Mouse (Mus musculus) C2C12 (cell line): ENCODE results near the gene Ccdc33. TPM values are rescaled to one million over a fixed set of nuclear protein-coding genes. Genes with fewer than 3 reads are reported as not detected.

Source experiments
- H3K27me3 ChIP-seq: one replicate; pipeline ENCODE4 v1.6.1; 2011; ENCODE audit not compliant: control insufficient read depth, insufficient read depth, insufficient read length
- H3K36me3 ChIP-seq: one replicate; pipeline ENCODE4 v1.6.1; 2011; ENCODE audit not compliant: control insufficient read depth, insufficient read depth
- H3K4me3 ChIP-seq: one replicate; pipeline ENCODE4 v1.5.1; 2011; ENCODE audit warnings: mild to moderate bottlenecking, control low read depth; ENCODE audit not compliant: poor library complexity, insufficient read depth, severe bottlenecking
- H3K79me2 ChIP-seq: one replicate; pipeline ENCODE4 v1.6.1; 2011; ENCODE audit not compliant: control insufficient read depth, insufficient read depth
- H3K79me3 ChIP-seq: one replicate; pipeline ENCODE4 v1.6.1; 2011; ENCODE audit warnings: low read depth, control low read depth
- H3ac ChIP-seq: one replicate; pipeline ENCODE3; 2011; ENCODE audit warnings: low read depth; ENCODE audit not compliant: control insufficient read depth, insufficient read length
- CEBPB ChIP-seq: IDR thresholded peaks from one replicate; pipeline ENCODE4 v1.6.1; 2011; ENCODE audit warnings: low read depth, mild to moderate bottlenecking, control low read depth, moderate library complexity
- CTCF ChIP-seq: IDR thresholded peaks from one replicate; pipeline ENCODE4 v1.5.1; 2011; ENCODE audit not compliant: control insufficient read depth, insufficient read depth, insufficient read length
- FOSL1 ChIP-seq: IDR thresholded peaks from one replicate; pipeline ENCODE4 v1.8.0; 2011; ENCODE audit warnings: mild to moderate bottlenecking, low read length; ENCODE audit not compliant: poor library complexity, insufficient read depth, severe bottlenecking
- MAX ChIP-seq: IDR thresholded peaks from one replicate; pipeline ENCODE4 v1.6.1; 2011; ENCODE audit warnings: mild to moderate bottlenecking, control low read depth
- MYOD1 ChIP-seq: IDR thresholded peaks from one replicate; pipeline ENCODE4 v1.6.1; 2011; ENCODE audit warnings: low read depth; ENCODE audit not compliant: control insufficient read depth, insufficient read length
- MYOG ChIP-seq: IDR thresholded peaks from one replicate; pipeline ENCODE4 v1.6.1; 2011; ENCODE audit not compliant: control insufficient read depth, insufficient read length; ENCODE audit errors: extremely low read depth
- USF1 ChIP-seq: IDR thresholded peaks from one replicate; pipeline ENCODE4 v1.6.1; 2011; ENCODE audit warnings: low read depth, mild to moderate bottlenecking, control low read depth, moderate library complexity
- long read RNA-seq, 2 experiments: library from polyadenylated mRNA; unstranded; transcript quantifications; one replicate each; pipeline ENCODE4 v2.0.0; 2019 to 2020
- polyA plus RNA-seq: library from polyadenylated mRNA; unstranded; fragments of >200 nt; fragmentation: generic; extraction: Trizol; gene quantifications from one replicate; pipeline ENCODE4 v1.2.1, GENCODE M21; 2012; ENCODE audit warnings: missing spikeins

Ccdc33 gene
- polyA plus RNA-seq: not detected
- long read RNA-seq, experiment 1: 0 reads
- long read RNA-seq, experiment 2: 0 reads

- H3K27me3 ChIP-seq: peaks cover 7% of the 10 kb centered on the region
- H3K4me3 ChIP-seq: no peak within 1 kb of the TSS
- H3ac ChIP-seq: no peak within 1 kb of the TSS
- H3K36me3 ChIP-seq: no peaks in the 10 kb centered on the region
- H3K79me3 ChIP-seq: no peaks in the 10 kb centered on the region
- TF ChIP-seq CTCF (no peak), MYOD1 (no peak), CEBPB (no peak), MAX (no peak)
- no peaks in the 10 kb centered on the region for H3K79me2 ChIP-seq
Observed at GRCm38 (mm10) chr9:58118671-58119070, at the start of gene Ccdc33. Gene Ccdc33 (minus strand): TSS chr9:58118823.

GRCm38 (mm10) chr9:58165779-58166178, 47.2 kb upstream of the Ccdc33 start:
- H3ac ChIP-seq: no peak overlapping the region

GRCm38 (mm10) chr9:58163146-58163545, 44.5 kb upstream of the Ccdc33 start:
- Histone ChIP-seq H3ac (no peak overlapping the region), H3K4me3 (no peak overlapping the region), H3K36me3 (no peaks in the 10 kb centered on the region), H3K27me3 (no peaks in the 10 kb centered on the region), H3K79me3 (no peaks in the 10 kb centered on the region), H3K79me2 (no peaks in the 10 kb centered on the region)
- TF ChIP-seq MAX: no peak
- no peak for TF ChIP-seq FOSL1
- no peak for TF ChIP-seq MYOD1
- no peak for TF ChIP-seq CTCF
- TF ChIP-seq CEBPB: no peak
- no peak for TF ChIP-seq USF1
- TF ChIP-seq MYOG: no peak

More at GRCm38 (mm10) chr9:58165779-58166178, 47.2 kb upstream of the Ccdc33 start:
- no peaks in the 10 kb centered on the region for H3K27me3 ChIP-seq
- no peaks in the 10 kb centered on the region for H3K79me2 ChIP-seq
- no peaks in the 10 kb centered on the region for H3K79me3 ChIP-seq
- no peaks in the 10 kb centered on the region for H3K36me3 ChIP-seq
- H3K4me3 ChIP-seq: no peak overlapping the region
- TF ChIP-seq USF1: no peak
- no peak for TF ChIP-seq CTCF
- no peak for TF ChIP-seq MYOG
- no peak for TF ChIP-seq CEBPB
- TF ChIP-seq MAX: no peak
- TF ChIP-seq MYOD1: no peak
- TF ChIP-seq FOSL1: no peak

GRCm38 (mm10) chr9:58162173-58162572, 43.5 kb upstream of the Ccdc33 start:
- H3K79me2 ChIP-seq: no peaks in the 10 kb centered on the region
- no peaks in the 10 kb centered on the region for H3K79me3 ChIP-seq
- H3K4me3 ChIP-seq: no peak overlapping the region
- H3ac ChIP-seq: no peak overlapping the region
- no peak for TF ChIP-seq MYOG
- TF ChIP-seq CTCF: no peak
- no peaks in the 10 kb centered on the region for H3K27me3 ChIP-seq
- H3K36me3 ChIP-seq: no peaks in the 10 kb centered on the region

- H3K79me2 ChIP-seq: no peaks in the 10 kb centered on the region
- H3K27me3 ChIP-seq: no peaks in the 10 kb centered on the region
- H3K79me3 ChIP-seq: no peaks in the 10 kb centered on the region
- H3K36me3 ChIP-seq: no peaks in the 10 kb centered on the region
- H3K4me3 ChIP-seq: no peak overlapping the region
- H3ac ChIP-seq: no peak overlapping the region
- TF ChIP-seq MYOD1: no peak
- TF ChIP-seq USF1: no peak
- no peak for TF ChIP-seq MYOG
- TF ChIP-seq CTCF: no peak
- TF ChIP-seq MAX: no peak
- no peak for TF ChIP-seq FOSL1
- TF ChIP-seq CEBPB: no peak
Observed at GRCm38 (mm10) chr9:58160315-58160714, 41.7 kb upstream of the Ccdc33 start.

- H3K79me2 ChIP-seq: no peaks in the 10 kb centered on the region
- H3K79me3 ChIP-seq: no peaks in the 10 kb centered on the region
- no peaks in the 10 kb centered on the region for H3K36me3 ChIP-seq
- TF ChIP-seq CTCF (no peak), MAX (no peak), CEBPB (no peak)
- H3ac ChIP-seq: no peak overlapping the region
- no peaks in the 10 kb centered on the region for H3K27me3 ChIP-seq
- no peak overlapping the region for H3K4me3 ChIP-seq
Observed at GRCm38 (mm10) chr9:58159855-58160254, 41.2 kb upstream of the Ccdc33 start.
